ENCODE assay signal across 8 mouse cellular contexts in the genomic region with DNA sequence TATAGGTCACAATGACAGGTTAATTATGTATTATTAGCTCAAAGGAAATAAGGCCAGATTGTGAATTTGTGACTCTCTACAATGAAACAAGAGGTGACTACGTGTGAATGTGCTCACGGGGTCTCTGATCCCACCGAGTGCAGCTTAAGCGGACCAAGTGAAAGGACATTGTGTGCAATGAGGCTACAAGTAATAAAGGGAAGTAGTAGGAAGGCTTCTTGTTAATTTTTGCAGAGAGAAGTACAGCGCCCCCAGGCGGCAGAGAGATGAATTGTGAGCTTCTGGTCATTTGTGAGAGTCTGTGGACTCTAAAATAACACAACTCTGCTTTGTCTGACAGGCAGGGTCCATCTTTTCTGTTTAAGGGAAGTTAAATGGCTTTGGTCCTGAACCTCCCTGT.
DNase-seq lines count a peak whose midpoint lies in the region; ATAC-seq lines count a peak whose summit lies in the region.

No protein-coding gene starts in this region.

- no peak overlapping the region for H3K9ac ChIP-seq in midbrain, embryonic 16.5 days (ENCODE audit: low read depth, low read length)

- ATAC-seq in midbrain, embryonic 16.5 days, result no peak

- intact Hi-C loops in gastrocnemius, postnatal 14 days (cut with DNase I; ENCODE audit: low total_unique reads), result no loop called here

- no peaks in the 10 kb centered on the region for H3K27me3 ChIP-seq in midbrain, embryonic 10.5 days (ENCODE audit: low read depth, poor library complexity, severe bottlenecking)
- H3K27me3 ChIP-seq in midbrain, embryonic 16.5 days (ENCODE audit: control insufficient read depth, insufficient read depth, low read depth, low read length), result no peaks in the 10 kb centered on the region

- H3K4me3 ChIP-seq in midbrain, embryonic 10.5 days, result no peak overlapping the region
- H3K4me3 ChIP-seq in midbrain, embryonic 16.5 days (ENCODE audit: low read depth, low read length), result no peak overlapping the region

- DNase-seq in embryo, embryonic 11 days, result peak; percentile 25
- DNase-seq in embryo, embryonic 10 days (ENCODE audit: low spot score), result no peak
- peak; percentile 27 for DNase-seq in midbrain, embryonic 10.5 days (ENCODE audit: low spot score)
- DNase-seq in c-Kit-positive CD71-positive TER-119-negative erythroid progenitor cells, embryonic 14.5 days (ENCODE audit: low read depth), result peak; percentile 33
- peak; percentile 19 for DNase-seq in gastrocnemius, postnatal 14 days
- DNase-seq in lung, postnatal 14 days, result peak; percentile 5
- peak; percentile 63 for DNase-seq in thymus, postnatal 4 days

- no peaks in the 10 kb centered on the region for H3K36me3 ChIP-seq in midbrain, embryonic 10.5 days
- no peaks in the 10 kb centered on the region for H3K36me3 ChIP-seq in midbrain, embryonic 16.5 days (ENCODE audit: control insufficient read depth, insufficient read depth, low read length)

- H3K27ac ChIP-seq in midbrain, embryonic 10.5 days (replicated peaks), result no peak overlapping the region
- H3K27ac ChIP-seq in midbrain, embryonic 16.5 days (ENCODE audit: low read length), result no peak overlapping the region

- H3K4me1 ChIP-seq in midbrain, embryonic 10.5 days, result no peaks in the 10 kb centered on the region
- H3K4me1 ChIP-seq in midbrain, embryonic 16.5 days (ENCODE audit: control insufficient read depth, insufficient read depth, low read length), result peaks cover 6% of the 10 kb centered on the region

- H3K4me2 ChIP-seq in midbrain, embryonic 16.5 days (ENCODE audit: low read length), result no peak overlapping the region

- WGBS in midbrain, embryonic 10.5 days, result 57% methylated on average over 6 of the region's 6 CpGs
- WGBS in midbrain, embryonic 16.5 days, result 44% methylated on average over 6 of the region's 6 CpGs

- H3K9me3 ChIP-seq in midbrain, embryonic 10.5 days (replicated peaks), result no peaks in the 10 kb centered on the region
- H3K9me3 ChIP-seq in midbrain, embryonic 16.5 days (replicated peaks; ENCODE audit: control insufficient read depth, low read length, poor library complexity, severe bottlenecking), result no peaks in the 10 kb centered on the region
